Mouse (Mus musculus) left cerebral cortex, adult 9 months (tissue): ENCODE measurements around the gene Snd1.

ENCODE experiments used
- DNase-seq, 2 experiments: peaks; one replicate each; pipeline ENCODE4 v3.0.0; 2022; ENCODE audit warnings: low spot score in 2 of 2

Gene Snd1

DNA sequence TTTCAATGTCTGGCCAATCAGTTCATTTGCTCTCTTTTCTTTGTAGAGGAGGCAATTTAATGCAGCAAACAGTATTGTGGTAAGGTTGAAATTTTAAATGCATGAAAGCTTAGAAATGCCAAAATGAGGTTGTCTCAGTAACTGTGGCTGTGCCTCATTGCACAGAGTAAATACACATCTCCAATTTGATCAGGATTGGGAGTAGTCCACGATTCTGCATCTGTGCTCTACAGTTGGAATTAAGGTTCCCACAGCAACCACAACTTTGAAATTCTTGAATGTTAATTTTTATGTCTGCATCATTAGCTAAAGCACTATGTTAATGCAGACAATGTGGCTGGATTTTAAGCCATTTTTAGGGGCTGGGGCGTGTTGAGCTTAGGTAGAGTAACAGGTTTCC lies 72.0 kb downstream of the Snd1 start:
- no peak for DNase-seq

GRCm38 (mm10) chr6:28549374-28549773 lies 74.4 kb downstream of the Snd1 start:
- DNase-seq = no peak

DNA sequence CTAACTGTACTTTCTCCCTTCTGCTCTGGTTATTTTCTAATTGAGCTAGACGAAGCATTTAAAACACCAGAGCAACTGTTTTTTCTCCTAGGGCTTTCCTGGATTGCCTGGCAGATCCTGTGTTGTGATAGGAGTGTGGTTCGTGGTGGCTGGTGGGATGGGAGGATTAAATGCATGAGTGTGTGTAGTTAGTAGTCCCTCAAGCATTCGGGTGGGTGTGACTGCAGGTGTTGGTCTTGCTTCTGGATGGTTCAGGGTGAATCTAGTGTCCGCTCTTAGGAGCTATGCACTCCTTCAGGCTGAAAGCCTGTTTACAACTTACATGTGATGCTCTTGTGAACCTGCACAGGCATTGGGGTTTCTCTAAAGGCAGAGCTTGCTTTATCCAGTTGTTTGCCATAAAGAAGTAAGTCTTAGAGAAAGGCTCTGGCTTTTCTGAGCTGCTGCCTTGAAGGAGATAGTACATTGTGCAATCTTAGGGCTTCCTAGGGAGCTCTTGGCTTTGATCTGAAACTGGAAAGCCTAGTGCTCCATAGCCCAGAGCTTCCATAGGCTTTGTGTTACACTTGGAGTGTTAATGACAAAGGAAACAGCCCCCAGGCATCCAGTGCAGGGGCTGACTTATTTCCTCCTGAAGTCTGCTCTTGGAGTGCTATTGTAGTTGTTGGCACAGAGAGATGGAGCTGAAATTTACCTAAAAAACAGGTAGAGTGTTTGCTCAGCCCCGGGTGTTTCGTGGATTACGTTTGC lies 75.5 kb downstream of the Snd1 start:
- DNase-seq = no peak

GRCm38 (mm10) chr6:28554470-28554869 lies 79.5 kb downstream of the Snd1 start:
- peak in 1 of 2 experiments; percentile 68 for DNase-seq

GRCm38 (mm10) chr6:28555002-28555401 lies 80.1 kb downstream of the Snd1 start:
- DNase-seq = peak in 1 of 2 experiments; percentile 49

DNA sequence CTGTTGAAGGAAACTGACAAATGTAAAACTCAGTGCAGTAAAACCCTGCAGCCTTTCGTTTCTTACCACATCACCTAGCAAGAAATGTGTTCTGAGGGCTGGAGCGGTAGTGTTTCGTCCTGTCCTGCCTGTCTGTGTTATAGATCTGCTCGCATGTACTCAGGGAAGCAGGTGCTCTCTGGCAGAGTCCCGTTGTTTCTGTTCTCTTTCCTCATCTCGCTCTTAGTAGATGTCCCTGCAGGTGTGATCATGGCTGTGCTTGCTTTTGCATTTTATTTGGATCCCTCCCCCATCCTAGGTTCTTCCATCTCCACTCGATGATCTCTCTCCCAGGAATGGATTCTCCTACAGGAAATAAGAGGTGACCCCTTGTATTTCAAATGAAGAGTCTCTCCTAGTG lies 80.5 kb downstream of the Snd1 start:
- DNase-seq = no peak

- DNase-seq = no peak
Measured at GRCm38 (mm10) chr6:28557728-28558127, 82.8 kb downstream of the Snd1 start.

- DNase-seq = no peak
Measured at GRCm38 (mm10) chr6:28559419-28559818, 84.5 kb downstream of the Snd1 start.

- peak in 1 of 2 experiments; percentile 42 for DNase-seq
Measured at GRCm38 (mm10) chr6:28561291-28561995, 86.5 kb downstream of the Snd1 start.

DNA sequence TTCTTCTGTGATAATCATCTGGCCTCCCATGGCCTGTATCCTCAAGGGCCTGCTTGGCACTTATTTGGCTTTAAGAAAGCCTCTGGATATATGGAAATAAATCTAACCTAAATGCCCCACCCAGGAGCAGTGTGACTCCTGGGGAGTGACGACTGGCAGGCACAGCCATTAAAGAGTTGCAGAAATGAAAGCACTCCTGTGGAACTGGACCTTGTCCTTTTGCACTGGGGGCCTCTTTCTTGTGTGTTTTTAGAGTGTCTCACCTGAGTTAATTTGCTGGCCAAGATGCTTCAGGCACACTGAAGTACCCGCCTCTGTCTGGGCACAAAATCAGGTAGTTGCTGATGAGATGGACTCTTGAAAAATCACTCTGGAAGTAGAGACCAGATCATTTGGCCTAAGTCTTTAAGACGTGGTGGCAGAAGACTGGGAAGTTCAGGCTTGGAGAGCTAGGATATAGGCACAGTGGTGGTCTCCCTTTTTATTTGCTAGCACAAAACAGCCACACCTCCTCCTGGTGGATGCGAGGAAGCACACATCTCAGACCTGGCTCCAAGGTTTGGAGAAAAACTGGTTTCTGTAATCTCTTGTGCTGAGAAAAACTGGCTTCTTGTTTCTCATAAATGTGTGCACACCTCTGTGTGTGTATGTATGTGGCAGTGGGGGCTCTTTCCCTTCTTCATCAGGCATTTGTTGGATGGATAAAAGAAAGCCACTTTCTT lies 87.5 kb downstream of the Snd1 start:
- no peak for DNase-seq

GRCm38 (mm10) chr6:28567978-28568377 lies 93.0 kb downstream of the Snd1 start:
- DNase-seq = no peak

DNA sequence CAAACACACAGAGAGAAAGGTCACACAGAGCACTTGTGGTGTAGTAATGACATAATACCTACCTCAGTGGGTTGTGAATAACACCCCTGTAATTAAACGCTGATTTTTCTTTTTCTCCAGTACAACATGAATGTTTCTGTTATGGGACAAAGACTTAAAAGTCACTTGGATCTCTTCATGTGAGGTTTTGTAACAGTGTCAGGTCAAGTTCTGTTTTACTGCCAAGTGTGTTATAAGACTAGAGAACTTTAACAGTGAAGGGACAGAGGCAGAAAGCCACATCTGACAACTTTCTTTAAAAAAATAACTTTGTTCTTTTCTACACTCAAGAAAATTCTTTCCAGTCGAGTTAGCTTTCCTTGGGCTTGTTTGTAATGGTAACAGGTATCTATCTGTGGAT lies 97.0 kb downstream of the Snd1 start:
- DNase-seq = no peak

DNA sequence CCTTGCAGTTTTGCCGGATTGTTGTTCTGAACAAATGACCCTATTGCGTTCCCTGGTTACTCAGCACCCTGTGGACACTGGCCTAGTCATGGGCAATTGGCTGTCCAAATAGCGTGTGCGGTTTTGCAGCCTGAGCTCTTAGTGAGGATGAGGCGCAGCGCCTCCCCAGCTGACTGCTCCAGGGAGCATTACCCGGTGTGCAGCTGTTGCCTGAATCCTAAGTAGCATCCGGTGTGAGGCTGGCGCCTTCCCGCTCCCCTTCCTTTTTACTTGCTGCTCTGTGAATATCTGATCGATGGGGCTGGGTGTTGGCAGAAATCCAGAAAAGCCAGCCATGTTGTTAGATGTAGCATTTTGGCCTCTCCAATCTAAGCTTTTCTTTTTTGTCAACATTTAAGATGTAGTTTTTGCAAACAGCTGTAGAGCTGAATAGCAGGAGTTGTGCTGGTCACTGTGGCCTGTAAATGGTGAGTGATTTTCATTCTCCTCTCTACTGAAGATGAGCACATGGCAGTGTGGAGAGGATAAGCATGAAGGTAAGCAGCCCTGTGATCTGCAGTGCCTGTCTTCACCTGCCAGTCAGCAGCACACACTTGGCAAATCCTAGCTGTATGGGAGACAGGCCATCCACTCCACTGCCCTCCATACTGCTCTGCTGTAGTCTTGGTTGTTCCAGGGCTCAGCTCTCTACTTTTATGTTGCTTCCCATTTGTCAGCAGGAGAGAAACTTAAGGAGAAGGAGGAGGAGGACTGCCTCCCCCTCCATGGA lies 98.2 kb downstream of the Snd1 start:
- DNase-seq = peak in 1 of 2 experiments; percentile 38

- no peak for DNase-seq
Measured at GRCm38 (mm10) chr6:28576356-28577264, 101.7 kb downstream of the Snd1 start.

- DNase-seq = no peak
Measured at GRCm38 (mm10) chr6:28582847-28583246, 107.9 kb downstream of the Snd1 start.

GRCm38 (mm10) chr6:28583399-28583798 lies 108.5 kb downstream of the Snd1 start:
- no peak for DNase-seq

DNA sequence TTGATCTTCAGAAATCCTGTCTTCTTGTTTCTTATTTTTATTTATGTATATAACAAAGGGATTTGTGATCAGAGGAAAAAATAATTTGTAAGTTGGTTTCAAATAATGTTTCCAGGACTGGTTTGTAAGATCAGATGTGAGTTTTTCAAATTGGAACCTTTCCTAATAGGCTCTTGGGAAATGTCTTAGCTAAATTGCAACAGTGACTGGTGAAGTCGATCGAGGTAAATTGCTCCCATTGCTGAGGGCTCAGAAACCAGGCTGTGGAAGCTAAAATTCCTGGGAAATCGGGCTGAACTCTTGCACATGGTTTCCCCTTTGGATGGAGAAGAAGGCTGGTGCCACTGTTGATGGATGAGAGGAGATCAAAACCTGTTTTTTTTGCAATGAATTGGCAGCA lies 111.9 kb downstream of the Snd1 start:
- no peak for DNase-seq

DNA sequence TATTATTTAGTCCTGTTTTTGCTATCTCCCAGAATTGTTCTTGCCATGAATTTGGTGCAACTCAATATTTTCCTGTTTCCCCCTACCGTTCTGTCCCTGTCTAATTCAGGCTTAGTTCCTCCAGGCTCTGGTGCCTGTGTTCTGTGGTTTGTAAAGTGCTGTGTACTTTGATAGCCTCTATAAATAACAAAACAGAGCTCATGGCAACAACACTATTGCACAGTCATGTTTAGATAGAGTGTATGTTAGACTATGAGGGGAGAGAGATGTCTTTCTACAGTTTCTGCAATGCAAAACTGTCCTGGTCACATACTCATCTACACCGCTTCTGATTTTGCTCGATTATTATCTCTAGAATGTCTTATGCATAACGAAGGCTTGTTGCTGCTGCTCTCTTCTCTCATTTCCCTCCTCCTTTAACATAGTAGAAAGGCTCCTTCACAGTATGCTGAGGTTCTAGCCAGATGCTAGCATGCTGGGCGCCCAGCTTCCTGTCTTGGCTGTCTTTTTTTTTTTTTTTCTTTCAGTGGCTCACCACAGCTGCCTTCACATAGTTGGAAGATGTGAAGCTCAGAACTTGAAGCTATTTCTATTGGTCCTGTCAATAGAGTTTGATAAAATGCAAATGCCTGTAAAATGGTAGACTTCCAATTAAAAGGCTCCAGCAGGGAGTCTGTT lies 113.7 kb downstream of the Snd1 start:
- no peak for DNase-seq

- DNase-seq = peak in 1 of 2 experiments; percentile 39
Measured at GRCm38 (mm10) chr6:28592323-28592893, 117.5 kb downstream of the Snd1 start.

DNA sequence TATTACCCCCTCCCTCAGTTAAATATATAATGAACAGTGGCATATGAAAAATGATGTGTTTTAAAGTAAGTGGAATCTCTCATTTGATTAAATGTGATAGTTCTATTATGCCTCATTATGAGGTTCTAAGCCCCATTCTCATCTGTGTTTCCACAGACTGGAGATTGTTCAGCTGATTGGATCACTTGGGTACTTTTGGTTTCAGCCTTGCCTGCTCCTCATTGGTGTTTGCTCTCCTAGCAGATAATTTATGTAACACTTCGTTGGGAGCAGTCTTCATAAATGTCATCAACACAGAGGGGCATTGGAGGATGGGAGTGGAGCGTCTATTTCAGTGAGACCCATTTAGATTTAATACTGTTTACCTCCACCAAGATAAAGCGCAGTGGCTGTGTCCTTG lies 118.8 kb downstream of the Snd1 start:
- DNase-seq = no peak
